Mouse (Mus musculus) erythroblast, embryonic 14.5 days (primary cell): ENCODE measurements around the gene Cwc15.

ENCODE experiments used
- GATA1 ChIP-seq: IDR thresholded peaks from 2 replicates; pipeline ENCODE4 v1.6.1; 2012; ENCODE audit warnings: low read length, inconsistent platforms, mixed read lengths
- TAL1 ChIP-seq: IDR thresholded peaks from 3 replicates; pipeline ENCODE4 v1.6.1; 2012; ENCODE audit warnings: low read length, inconsistent platforms, mixed read lengths

- TF ChIP-seq GATA1 (no peak), TAL1 (no peak)
Observed at GRCm38 (mm10) chr9:14521695-14522094, 21.3 kb downstream of the Cwc15 start.
